Mouse (Mus musculus) E14TG2a.4 (cell line): ENCODE measurements around the gene Mxd1.

Experiments
- H3K27me3 ChIP-seq: 2 replicates; pipeline ENCODE4 v1.6.1; 2014; ENCODE audit warnings: low read length, control low read depth; ENCODE audit not compliant: insufficient read depth
- H3K36me3 ChIP-seq: 2 replicates; pipeline ENCODE4 v1.6.1; 2014; ENCODE audit warnings: low read length, control low read depth; ENCODE audit not compliant: insufficient read depth
- H3K4me1 ChIP-seq: replicated peaks from 2 replicates; pipeline ENCODE4 v1.6.1; 2014; ENCODE audit warnings: low read depth, low read length, control low read depth
- H3K4me3 ChIP-seq: replicated peaks from 2 replicates; pipeline ENCODE4 v1.5.1; 2014; ENCODE audit warnings: mild to moderate bottlenecking, low read length
- H3K9me3 ChIP-seq: 2 replicates; pipeline ENCODE4 v1.6.1; 2014; ENCODE audit warnings: low read length, control low read depth
- CTCF ChIP-seq: conservative IDR thresholded peaks from 2 replicates; pipeline ENCODE4 v1.5.1; 2014; ENCODE audit warnings: low read length
- NANOG ChIP-seq: IDR thresholded peaks from 2 replicates; pipeline ENCODE4 v1.6.1; 2014; ENCODE audit warnings: borderline replicate concordance, low read length, mixed read lengths
- POU5F1 ChIP-seq: IDR thresholded peaks from 2 replicates; pipeline ENCODE4 v1.6.1; 2014; ENCODE audit warnings: low read length, borderline replicate concordance

Mxd1 gene

DNA sequence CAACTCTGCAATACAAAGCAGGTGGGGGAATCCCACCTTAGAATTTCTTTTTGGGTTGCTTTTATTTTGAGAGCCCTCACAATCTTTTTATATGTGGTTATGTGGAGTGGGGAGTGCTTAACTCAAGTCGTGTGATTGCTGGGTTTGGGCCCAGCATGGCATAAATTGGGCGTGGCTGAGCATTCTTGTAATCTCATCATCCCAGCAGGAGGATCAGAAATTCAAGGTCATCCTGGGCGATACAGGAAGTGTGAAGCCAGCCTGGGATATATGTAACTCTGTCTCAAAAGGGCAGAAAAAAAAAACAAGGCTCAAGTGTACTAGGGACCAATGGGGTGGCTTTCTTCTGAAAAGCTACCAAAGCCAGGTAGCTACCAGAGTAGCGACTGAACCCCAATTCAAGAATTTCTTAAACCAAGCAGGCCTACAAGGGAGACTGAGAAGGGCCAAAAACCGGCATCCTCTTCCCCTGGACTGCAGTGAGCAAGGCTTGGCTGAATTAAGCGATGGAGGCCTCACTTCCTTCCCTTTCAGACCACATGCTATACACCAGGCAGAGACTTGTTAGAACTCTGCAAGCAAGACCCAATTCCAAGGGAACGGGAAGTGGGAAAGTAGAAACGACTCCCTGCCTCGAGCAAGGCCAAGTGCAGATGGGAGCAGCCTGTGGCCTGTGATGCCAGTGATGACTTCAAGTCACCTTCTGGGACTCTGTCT lies 8.6 kb downstream of the Mxd1 start:
- 0 out of 2 replicates have a peak overlapping the region, but pooled peaks have one; percentile 23 for H3K4me3 ChIP-seq
- TF ChIP-seq CTCF = no peak
- no peak for TF ChIP-seq NANOG
- no peak for TF ChIP-seq POU5F1
- peaks cover 12% of the 10 kb centered on the region for H3K4me1 ChIP-seq
- no peaks in the 10 kb centered on the region for H3K27me3 ChIP-seq
- peaks cover 30% of the 10 kb centered on the region for H3K36me3 ChIP-seq
- H3K9me3 ChIP-seq = no peaks in the 10 kb centered on the region

DNA sequence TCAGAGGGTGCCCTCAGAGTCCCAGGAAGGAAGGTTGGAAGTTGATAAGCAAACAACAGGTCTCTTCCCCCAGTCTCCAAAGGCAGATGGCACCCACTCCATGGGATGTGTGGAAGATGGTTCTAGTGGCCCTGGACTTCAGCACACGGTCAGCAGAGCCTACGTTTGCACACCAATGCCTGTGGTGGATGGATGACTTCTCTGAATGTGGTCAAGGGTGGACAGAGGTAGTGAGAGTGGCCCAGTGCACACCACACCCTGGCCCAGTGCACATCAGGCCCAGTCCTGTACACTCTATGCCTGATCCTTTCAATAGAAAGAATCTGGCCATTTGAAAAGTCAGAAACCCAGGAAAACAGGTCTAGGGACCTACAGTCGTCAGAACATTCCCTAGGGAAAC lies 10.5 kb downstream of the Mxd1 start:
- Histone ChIP-seq H3K27me3 (no peaks in the 10 kb centered on the region), H3K4me1 (peaks cover 12% of the 10 kb centered on the region), H3K36me3 (peaks cover 30% of the 10 kb centered on the region), H3K4me3 (no peak overlapping the region), H3K9me3 (no peaks in the 10 kb centered on the region)
- TF ChIP-seq CTCF (no peak), NANOG (no peak)

DNA sequence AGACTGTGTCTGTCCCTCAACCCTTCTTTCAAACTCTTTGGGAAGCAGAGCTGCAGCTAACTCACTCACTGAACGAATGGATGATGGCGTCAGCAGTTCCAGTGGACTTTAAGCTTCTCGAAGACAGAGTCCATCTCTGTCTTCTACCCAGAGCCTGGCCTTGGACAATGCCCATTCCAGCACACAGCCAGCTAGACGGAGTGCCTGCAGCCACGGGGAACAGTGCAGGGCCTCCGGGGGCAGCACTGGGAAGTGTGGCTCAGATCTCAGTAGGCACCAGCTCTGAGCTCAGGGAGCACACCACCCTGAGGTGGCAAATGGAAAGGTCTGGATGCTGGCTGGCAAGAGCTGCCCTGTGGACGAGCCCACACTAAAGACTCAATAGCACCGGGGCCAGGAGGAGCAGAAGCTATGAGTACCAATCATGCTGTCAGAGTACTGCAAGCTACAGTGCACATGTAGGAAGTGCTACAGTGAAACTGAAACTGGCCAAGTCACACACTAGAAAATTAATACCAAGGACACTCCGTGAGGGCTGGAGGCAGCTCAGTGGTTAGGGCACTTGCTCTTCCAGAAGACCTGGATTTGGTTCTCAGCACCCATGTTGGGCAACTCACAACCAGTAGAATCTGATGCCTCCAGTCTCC lies 14.6 kb downstream of the Mxd1 start:
- Histone ChIP-seq H3K4me3 (no peak overlapping the region), H3K9me3 (no peaks in the 10 kb centered on the region), H3K4me1 (0 out of 2 replicates have a peak, but pooled peaks cover 5% of the 10 kb centered on the region), H3K27me3 (no peaks in the 10 kb centered on the region), H3K36me3 (peaks cover 45% of the 10 kb centered on the region)
- no peak for TF ChIP-seq NANOG
- TF ChIP-seq POU5F1 = no peak
- no peak for TF ChIP-seq CTCF

DNA sequence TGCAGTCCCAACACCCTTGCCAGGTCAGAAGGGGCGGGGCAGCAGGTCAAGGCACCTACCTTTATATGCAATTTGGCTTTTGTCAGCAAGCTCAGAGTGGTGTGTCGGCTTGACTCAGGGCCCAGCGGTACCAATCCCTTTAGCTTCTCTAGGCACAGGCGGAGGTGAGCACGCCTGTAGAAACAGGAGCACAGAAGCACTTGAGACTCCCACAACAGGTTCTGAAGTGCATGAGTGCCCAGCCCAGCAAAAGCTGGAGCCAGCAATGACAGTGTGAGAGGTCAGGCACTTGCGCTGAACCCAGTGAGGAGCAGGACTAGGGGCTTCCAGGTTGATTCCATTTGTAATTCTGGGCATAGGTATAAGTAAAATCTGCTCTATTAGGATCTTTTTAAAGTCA lies 15.9 kb downstream of the Mxd1 start:
- peaks cover 48% of the 10 kb centered on the region for H3K36me3 ChIP-seq
- H3K4me3 ChIP-seq = no peak overlapping the region
- TF ChIP-seq NANOG (no peak), CTCF (no peak), POU5F1 (no peak)
- H3K27me3 ChIP-seq = no peaks in the 10 kb centered on the region
- no peaks in the 10 kb centered on the region for H3K9me3 ChIP-seq
- H3K4me1 ChIP-seq = 0 out of 2 replicates have a peak, but pooled peaks cover 5% of the 10 kb centered on the region

DNA sequence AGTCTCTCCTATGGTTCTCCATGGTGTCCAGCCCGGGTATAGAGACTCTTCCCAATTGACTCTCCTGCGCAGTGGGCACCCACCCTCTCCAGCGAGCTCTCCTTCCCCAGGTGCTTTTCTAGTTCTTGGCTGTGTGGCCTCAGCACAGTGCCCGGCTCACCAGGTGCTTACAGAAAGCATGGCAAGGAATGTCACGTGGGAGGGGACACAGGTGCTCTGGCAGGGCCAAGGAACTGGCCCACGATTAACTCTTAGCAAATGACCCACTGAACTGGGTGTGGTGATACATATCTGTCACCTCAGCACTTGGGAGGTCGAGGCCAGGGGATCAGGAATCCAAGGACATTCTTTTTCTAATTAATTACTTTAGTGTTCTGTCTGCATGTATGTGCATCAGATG lies 22.8 kb downstream of the Mxd1 start:
- peaks cover 9% of the 10 kb centered on the region for H3K4me1 ChIP-seq
- H3K4me3 ChIP-seq = no peak overlapping the region
- TF ChIP-seq CTCF (no peak), POU5F1 (no peak), NANOG (no peak)
- no peaks in the 10 kb centered on the region for H3K9me3 ChIP-seq
- H3K27me3 ChIP-seq = peaks cover 6% of the 10 kb centered on the region
- H3K36me3 ChIP-seq = peaks cover 29% of the 10 kb centered on the region

DNA sequence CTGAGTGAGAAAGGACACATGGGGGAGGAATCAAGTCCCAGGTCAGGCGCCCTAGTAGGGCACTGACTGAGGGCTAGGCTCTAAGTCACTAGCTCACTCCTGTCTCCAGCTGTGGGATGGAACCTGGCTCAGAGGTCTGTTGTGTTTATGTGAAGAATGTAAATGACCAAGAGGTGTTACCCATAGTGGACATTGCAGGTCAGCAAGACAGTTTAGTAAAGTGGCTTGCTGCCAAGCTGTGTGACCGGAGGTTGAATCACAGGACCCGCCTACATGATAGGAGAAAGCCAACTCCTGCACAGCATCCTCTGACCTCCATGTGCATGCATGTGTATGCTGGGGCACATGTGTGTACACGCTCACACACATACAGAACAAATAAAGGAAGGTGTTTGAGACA lies 23.4 kb downstream of the Mxd1 start:
- Histone ChIP-seq H3K9me3 (no peaks in the 10 kb centered on the region), H3K27me3 (peaks cover 6% of the 10 kb centered on the region), H3K4me3 (no peak overlapping the region), H3K36me3 (peaks cover 23% of the 10 kb centered on the region), H3K4me1 (peaks cover 15% of the 10 kb centered on the region)
- TF ChIP-seq CTCF (no peak), NANOG (no peak), POU5F1 (no peak)

DNA sequence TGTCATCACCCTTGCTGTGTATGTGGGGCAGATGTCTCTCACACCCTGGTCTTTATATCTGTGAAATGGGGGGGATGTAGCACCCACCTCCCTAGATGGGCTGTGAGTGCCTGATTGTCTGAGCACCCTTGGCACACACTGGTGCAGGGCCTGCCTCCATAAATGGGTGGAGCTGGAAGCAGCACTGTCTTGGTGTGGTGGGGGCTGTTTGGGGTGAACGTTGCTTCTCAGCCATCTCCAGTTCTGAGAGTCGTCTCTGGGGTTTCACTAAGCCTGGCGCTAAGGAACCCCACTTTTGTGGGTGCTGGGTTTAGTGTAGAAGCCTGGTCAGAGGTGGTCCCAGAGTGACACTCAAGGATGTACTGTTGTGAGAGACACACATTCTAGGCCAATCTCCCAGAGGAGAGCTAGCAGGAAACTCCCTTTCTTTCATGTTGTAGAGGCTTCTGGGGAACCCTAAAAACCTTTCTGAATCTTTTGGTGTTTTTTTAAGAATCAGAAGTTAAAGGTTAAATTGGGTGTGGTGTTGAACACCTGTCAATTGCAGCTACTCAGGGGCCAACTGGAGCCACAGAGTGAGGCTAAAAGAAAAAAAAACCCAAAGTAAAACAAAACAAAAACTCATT lies 24.1 kb downstream of the Mxd1 start:
- Histone ChIP-seq H3K4me3 (no peak overlapping the region), H3K27me3 (peaks cover 6% of the 10 kb centered on the region), H3K9me3 (no peaks in the 10 kb centered on the region), H3K4me1 (peaks cover 15% of the 10 kb centered on the region), H3K36me3 (peaks cover 17% of the 10 kb centered on the region)
- TF ChIP-seq POU5F1 (no peak), CTCF (no peak), NANOG (no peak)

DNA sequence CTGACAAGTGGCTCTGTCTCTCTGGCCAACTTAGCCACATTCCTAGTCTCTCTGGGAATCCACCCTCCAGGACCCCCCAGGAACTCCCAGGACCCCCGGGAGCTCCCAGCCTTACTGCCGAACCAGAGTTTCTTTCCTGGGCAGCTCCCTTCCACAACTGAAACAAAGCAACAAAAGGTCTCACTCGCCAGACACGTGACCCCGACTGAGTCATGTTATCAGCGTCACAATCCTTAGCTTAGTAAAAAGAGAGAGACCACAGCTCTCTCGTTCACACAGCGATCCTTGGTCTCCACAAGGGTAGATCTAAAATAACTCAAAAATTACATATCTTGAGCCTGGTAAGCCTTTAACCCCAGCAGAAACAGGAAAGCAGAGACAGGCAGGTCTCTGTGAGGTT lies 27.2 kb downstream of the Mxd1 start:
- peaks cover 6% of the 10 kb centered on the region for H3K27me3 ChIP-seq
- H3K36me3 ChIP-seq = no peaks in the 10 kb centered on the region
- H3K4me3 ChIP-seq = no peak overlapping the region
- no peak for TF ChIP-seq POU5F1
- no peak for TF ChIP-seq NANOG
- no peak for TF ChIP-seq CTCF
- H3K4me1 ChIP-seq = peaks cover 15% of the 10 kb centered on the region
- no peaks in the 10 kb centered on the region for H3K9me3 ChIP-seq
